Mouse (Mus musculus) spleen, adult 2 months (tissue): ENCODE results near the gene Ltbp3.

Experiments used
- CTCF ChIP-seq: fragments of 200-500 bp; IDR thresholded peaks from 2 replicates; pipeline ENCODE4 v1.5.1; 2011; ENCODE audit warnings: mild to moderate bottlenecking, inconsistent platforms; ENCODE audit not compliant: insufficient read depth, insufficient read length, insufficient replicate concordance; ENCODE audit errors: extremely low read depth
- POLR2A ChIP-seq: fragments of 200-500 bp; IDR thresholded peaks from 2 replicates; pipeline ENCODE4 v1.6.1; 2011; ENCODE audit warnings: low read depth, low read length, inconsistent platforms

DNA sequence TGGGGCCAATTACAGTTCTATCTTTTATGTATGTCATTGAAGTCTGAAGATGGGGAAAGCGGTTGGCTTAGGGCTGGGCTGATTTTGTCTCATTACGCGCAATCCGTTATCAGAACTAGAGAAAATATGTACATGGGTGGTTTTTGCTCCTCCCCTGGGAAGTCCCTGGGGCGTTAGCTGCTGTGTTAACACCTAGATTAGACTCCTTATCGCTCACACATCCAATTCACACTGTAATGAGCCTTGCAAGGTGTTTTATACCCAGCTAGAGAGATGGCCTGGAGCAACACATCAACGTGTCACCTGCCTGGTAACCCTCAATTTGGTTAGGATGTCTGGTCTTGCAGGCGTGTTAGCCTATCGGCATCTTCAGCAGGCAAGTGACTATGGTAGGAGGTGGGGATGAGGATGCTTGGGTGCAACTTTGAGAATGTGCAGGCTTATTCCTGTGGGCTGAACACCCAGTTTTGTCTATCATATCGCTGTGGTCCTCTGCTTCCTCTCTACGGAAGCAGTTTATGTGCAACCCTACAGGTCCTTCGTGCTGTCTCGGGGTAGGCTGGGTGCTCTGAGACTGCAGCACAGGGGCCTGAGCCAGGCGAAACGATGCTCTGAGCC, 13.6 kb upstream of the Ltbp3 start:
- no peak for TF ChIP-seq CTCF
- no peak for TF ChIP-seq POLR2A
